Mouse (Mus musculus): Measurements from ENCODE around the gene Svep1.

DNA sequence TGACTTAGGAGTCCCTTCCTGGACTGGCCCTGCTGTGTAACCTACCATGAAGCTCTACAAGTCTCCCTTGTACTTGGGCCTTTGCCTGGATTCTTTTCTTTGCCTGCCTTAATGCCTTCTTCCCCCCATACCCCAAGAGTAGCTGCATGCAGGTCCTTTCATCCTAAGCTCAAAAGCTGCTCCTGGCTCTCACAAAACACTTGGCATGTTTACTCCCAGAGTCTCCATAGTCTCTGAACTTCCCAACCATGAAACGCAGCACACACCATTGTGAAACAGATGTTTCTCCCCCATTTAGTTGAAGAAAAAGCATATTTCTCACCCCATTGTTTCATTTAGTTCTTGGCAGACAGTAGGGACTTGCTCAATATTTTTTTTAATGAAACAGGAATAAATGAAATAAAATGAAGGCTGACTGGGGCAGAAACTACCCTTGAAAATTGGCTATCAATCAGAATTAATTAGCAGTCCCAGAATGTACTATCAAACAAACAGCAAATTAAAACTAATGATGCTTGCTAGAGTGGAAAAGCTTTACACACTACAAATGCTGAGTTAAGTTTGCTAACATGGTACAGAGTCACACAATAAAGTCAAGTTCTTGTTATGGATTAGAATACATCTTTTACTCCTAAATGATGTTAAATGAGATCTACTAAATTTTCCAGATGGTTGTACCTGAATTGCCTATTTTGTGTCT is 72.9 kb downstream of the Svep1 start:
- TF ChIP-seq CTCF (IDR thresholded peaks at IDR 0.05; ENCODE audit: low read depth) (no peak), EP300 (IDR thresholded peaks at IDR 0.05; ENCODE audit: low read depth) (no peak)
